15 mouse cellular contexts compared by ENCODE assay signal in the genomic region with DNA sequence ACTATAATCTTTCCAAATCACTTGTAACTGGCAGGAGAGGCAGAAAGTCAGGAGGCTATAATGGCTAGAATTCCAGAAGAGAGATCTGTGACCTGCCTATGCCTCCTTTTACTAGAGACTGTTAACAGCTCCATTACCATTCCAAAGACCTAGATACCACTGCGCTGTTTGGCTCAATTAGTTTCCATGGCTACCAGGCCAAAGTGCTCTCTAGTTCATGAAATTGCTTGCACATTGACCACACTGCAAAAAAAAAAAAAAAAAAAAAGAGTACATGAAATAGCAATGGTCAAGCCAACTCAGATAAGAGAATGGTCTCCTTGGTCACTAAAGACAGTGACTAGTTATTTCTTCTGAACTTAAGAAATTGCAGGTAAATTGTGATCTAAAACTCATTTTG.
DNase-seq lines count a peak whose midpoint lies in the region; ATAC-seq and TF ChIP-seq lines count a peak whose summit lies in the region.
"Had no signal": no experiment of that assay in that cellular context is flagged by ENCODE, and none has a peak within 500 bp of the region (broad histone marks: within the 10 kb centered on the region; RNA-seq: fewer than 3 reads in every experiment).

No protein-coding gene starts in this region.

- H3K36me3 ChIP-seq in embryonic facial prominence, embryonic 10.5 days (replicated peaks): no peaks in the 10 kb centered on the region
- H3K36me3 ChIP-seq in neural tube, embryonic 14.5 days (ENCODE audit: control insufficient read depth, insufficient read depth, low read length): no peaks in the 10 kb centered on the region
- H3K36me3 ChIP-seq in lung, postnatal 0 days (ENCODE audit: insufficient read depth, low read length): no peaks in the 10 kb centered on the region
- H3K36me3 ChIP-seq: liver, embryonic 12.5 days; midbrain, embryonic 12.5 days had no signal

- peak; percentile 3 for DNase-seq in kidney, postnatal 14 days
- DNase-seq in kidney, postnatal 4 days: no peak
- DNase-seq in brain, adult 2 months (ENCODE audit: low read depth, low spot score): peak; percentile 6
- peak; percentile 47 for DNase-seq in embryonic facial prominence, embryonic 10.5 days (ENCODE audit: low spot score)
- DNase-seq in lung, postnatal 0 days (ENCODE audit: low spot score): no peak
- no peak for DNase-seq in left cerebral cortex, postnatal 10 days (ENCODE audit: extremely low spot score in 1 of 2, low spot score in 2 of 2)
- DNase-seq: adrenal gland, postnatal 10 days; cerebellum, postnatal 36 days; heart, adult 11 months; heart, postnatal 10 days; lung, postnatal 14 days had no signal

- no peak overlapping the region for H3K4me3 ChIP-seq in embryonic facial prominence, embryonic 10.5 days
- no peak overlapping the region for H3K4me3 ChIP-seq in neural tube, embryonic 14.5 days (ENCODE audit: low read depth, low read length)
- H3K4me3 ChIP-seq in lung, postnatal 0 days (ENCODE audit: low read depth, low read length): no peak overlapping the region
- H3K4me3 ChIP-seq: liver, embryonic 12.5 days; midbrain, embryonic 12.5 days had no signal

- no peaks in the 10 kb centered on the region for H3K9me3 ChIP-seq in embryonic facial prominence, embryonic 10.5 days
- no peaks in the 10 kb centered on the region for H3K9me3 ChIP-seq in neural tube, embryonic 14.5 days (ENCODE audit: control insufficient read depth, low read length)
- no peaks in the 10 kb centered on the region for H3K9me3 ChIP-seq in lung, postnatal 0 days (ENCODE audit: low read length)
- H3K9me3 ChIP-seq: liver, embryonic 12.5 days; midbrain, embryonic 12.5 days had no signal

- TF ChIP-seq EP300 in lung, postnatal 0 days (IDR thresholded peaks at IDR 0.05): no peak

- ATAC-seq in neural tube, embryonic 14.5 days (ENCODE audit: low read depth): peak; percentile 71
- no peak for ATAC-seq in lung, postnatal 0 days
- ATAC-seq: liver, embryonic 12.5 days; Patski had no signal

- intact Hi-C loops in left cerebral cortex, postnatal 10 days (cut with DNase I): no loop called here

- 12% methylated on average over 1 of the region's 1 CpGs for WGBS in embryonic facial prominence, embryonic 10.5 days
- 3% methylated on average over 1 of the region's 1 CpGs for WGBS in neural tube, embryonic 14.5 days
- WGBS in lung, postnatal 0 days: 30% methylated on average over 1 of the region's 1 CpGs

- no peak for TF ChIP-seq CTCF in lung, postnatal 0 days (IDR thresholded peaks at IDR 0.05)

- H3K4me2 ChIP-seq in neural tube, embryonic 14.5 days (ENCODE audit: low read depth, low read length): no peak overlapping the region
- no peak overlapping the region for H3K4me2 ChIP-seq in lung, postnatal 0 days (replicated peaks; ENCODE audit: low read depth, low read length)
- H3K4me2 ChIP-seq: liver, embryonic 12.5 days; midbrain, embryonic 12.5 days had no signal

- H3K9ac ChIP-seq in neural tube, embryonic 14.5 days (replicated peaks; ENCODE audit: low read depth, low read length): no peak overlapping the region
- H3K9ac ChIP-seq in lung, postnatal 0 days (replicated peaks; ENCODE audit: low read depth): no peak overlapping the region
- H3K9ac ChIP-seq: liver, embryonic 12.5 days; midbrain, embryonic 12.5 days had no signal

- peaks cover 3% of the 10 kb centered on the region; the same call in 1 of the 2 replicates for H3K4me1 ChIP-seq in embryonic facial prominence, embryonic 10.5 days
- H3K4me1 ChIP-seq in neural tube, embryonic 14.5 days (ENCODE audit: control insufficient read depth, insufficient read depth, low read length): no peaks in the 10 kb centered on the region
- no peaks in the 10 kb centered on the region for H3K4me1 ChIP-seq in lung, postnatal 0 days (ENCODE audit: insufficient read depth, low read depth, low read length)
- H3K4me1 ChIP-seq: liver, embryonic 12.5 days; midbrain, embryonic 12.5 days had no signal

- H3K27me3 ChIP-seq in embryonic facial prominence, embryonic 10.5 days (replicated peaks; ENCODE audit: low read depth, poor library complexity, severe bottlenecking): no peaks in the 10 kb centered on the region
- no peaks in the 10 kb centered on the region for H3K27me3 ChIP-seq in neural tube, embryonic 14.5 days (ENCODE audit: control insufficient read depth, insufficient read depth, low read length)
- no peaks in the 10 kb centered on the region for H3K27me3 ChIP-seq in lung, postnatal 0 days (replicated peaks; ENCODE audit: insufficient read depth, low read length)
- H3K27me3 ChIP-seq: liver, embryonic 12.5 days; midbrain, embryonic 12.5 days; Patski had no signal

- no peak overlapping the region for H3K27ac ChIP-seq in embryonic facial prominence, embryonic 10.5 days (replicated peaks)
- H3K27ac ChIP-seq in neural tube, embryonic 14.5 days (ENCODE audit: low read depth, low read length): no peak overlapping the region
- H3K27ac ChIP-seq in lung, postnatal 0 days (ENCODE audit: low read length): no peak overlapping the region
- H3K27ac ChIP-seq: liver, embryonic 12.5 days; midbrain, embryonic 12.5 days had no signal

Comparison
In these comparisons a context has a peak if more than half of its experiments do, and no peak if none do; other contexts are left out.
1. DNase-seq: peak in kidney, postnatal 14 days (single experiment), brain, adult 2 months (single experiment) and embryonic facial prominence, embryonic 10.5 days (single experiment); none in kidney, postnatal 4 days (0 of 2), lung, postnatal 0 days (single experiment) and left cerebral cortex, postnatal 10 days (0 of 2).